Mouse (Mus musculus): ENCODE results near the gene Casp7.

- TF ChIP-seq MAFK (IDR thresholded peaks at IDR 0.05; ENCODE audit: borderline replicate concordance, low read depth, low read length) (no peak), CTCF (IDR thresholded peaks at IDR 0.05 in 2 of 3, conservative IDR thresholded peaks at IDR 0.05 in 1 of 3; ENCODE audit: control insufficient read depth in 1 of 3, insufficient read depth in 1 of 3, low read depth in 2 of 3, low read length in 3 of 3, poor library complexity in 1 of 3, severe bottlenecking in 1 of 3) (no peak), EP300 (IDR thresholded peaks at IDR 0.05; ENCODE audit: low read depth in 1 of 2, low read length in 2 of 2) (no peak), HCFC1 (IDR thresholded peaks at IDR 0.05; ENCODE audit: low read depth, low read length) (no peak), POLR2AphosphoS2 (IDR thresholded peaks at IDR 0.05; ENCODE audit: low read length) (no peak), ETS1 (IDR thresholded peaks at IDR 0.05; ENCODE audit: low read depth, low read length) (no peak), MAX (IDR thresholded peaks at IDR 0.05; ENCODE audit: low read length) (no peak), POLR2A (IDR thresholded peaks at IDR 0.05; ENCODE audit: control insufficient read depth in 1 of 2, insufficient read depth in 1 of 2, low read depth in 1 of 2, low read length in 2 of 2, poor library complexity in 1 of 2) (no peak), GATA1 (IDR thresholded peaks at IDR 0.05; ENCODE audit: low read depth, low read length) (no peak), ELF1 (IDR thresholded peaks at IDR 0.05; ENCODE audit: low read depth, low read length) (no peak), NELFE (IDR thresholded peaks at IDR 0.05; ENCODE audit: low read depth, low read length) (no peak), TAL1 (IDR thresholded peaks at IDR 0.05; ENCODE audit: low read length) (no peak), SIN3A (IDR thresholded peaks at IDR 0.05; ENCODE audit: low read length) (no peak)
Observed at GRCm38 (mm10) chr19:56389879-56390278, 7.0 kb upstream of the Casp7 start, which contains the start of gene Nrap.
